Mouse (Mus musculus): ENCODE data around the gene Krtap3-2.
"Not testable (repeated sequence)": the region's sequence is repeated elsewhere in the genome, so short reads cannot be mapped to it uniquely, and the experiment has no call there.

GRCm38 (mm10) chr11:99597742-99598141, 41.1 kb upstream of the Krtap3-2 start, which contains the start of gene Krtap9-3:
- TF ChIP-seq POLR2A, CTCF (IDR thresholded peaks at IDR 0.05; ENCODE audit: insufficient read depth, low read depth, low read length): not testable (repeated sequence)

Data from olfactory bulb, adult 2 months (tissue).